ENCODE assay signal across 8 mouse cellular contexts in genomic region chr11:75677881-75678746, GRCm38 (mm10). TPM values are rescaled to one million over a fixed set of nuclear protein-coding genes. Genes with fewer than 3 reads are reported as not detected.
DNase-seq lines count a peak whose midpoint lies in the region; ATAC-seq and TF ChIP-seq lines count a peak whose summit lies in the region.

No protein-coding gene starts in this region.

- TF ChIP-seq CTCF in left cerebral cortex, adult 2 months (IDR thresholded peaks at IDR 0.05): no peak
- TF ChIP-seq CTCF in midbrain, postnatal 0 days (IDR thresholded peaks at IDR 0.05): no peak

- peak overlapping the region; percentile 82 for H3K4me2 ChIP-seq in hindbrain, embryonic 14.5 days (replicated peaks)
- peak overlapping the region; percentile 60 for H3K4me2 ChIP-seq in midbrain, postnatal 0 days (ENCODE audit: low read depth, low read length, poor library complexity, severe bottlenecking)

- 91% methylated on average over 3 of the region's 3 CpGs for WGBS in hindbrain, embryonic 14.5 days
- 96% methylated on average over 3 of the region's 3 CpGs for WGBS in midbrain, postnatal 0 days

- peak overlapping the region; percentile 99 for H3K4me3 ChIP-seq in left cerebral cortex, adult 2 months
- peak overlapping the region; percentile 65 for H3K4me3 ChIP-seq in brown adipose tissue, adult 24 weeks (ENCODE audit: insufficient read depth, low read depth, low read length)
- peak overlapping the region; percentile 77 for H3K4me3 ChIP-seq in hindbrain, embryonic 14.5 days (replicated peaks; ENCODE audit: low read length)
- H3K4me3 ChIP-seq in midbrain, postnatal 0 days (ENCODE audit: low read depth, low read length): peak overlapping the region; percentile 98

- 0 out of 2 replicates have a peak, but pooled peaks cover 4% of the 10 kb centered on the region for H3K36me3 ChIP-seq in hindbrain, embryonic 14.5 days (replicated peaks; ENCODE audit: control insufficient read depth, insufficient read depth)
- H3K36me3 ChIP-seq in midbrain, postnatal 0 days (ENCODE audit: insufficient read depth, low read length): peaks cover 3% of the 10 kb centered on the region; the same call in 1 of the 2 replicates

- peaks cover 6% of the 10 kb centered on the region; the same call in 1 of the 2 replicates for H3K4me1 ChIP-seq in brown adipose tissue, adult 24 weeks (ENCODE audit: control insufficient read depth, insufficient read depth, insufficient read length, low read length)
- H3K4me1 ChIP-seq in hindbrain, embryonic 14.5 days (replicated peaks; ENCODE audit: control insufficient read depth, insufficient read depth, low read length): peaks cover 17% of the 10 kb centered on the region
- H3K4me1 ChIP-seq in midbrain, postnatal 0 days (ENCODE audit: insufficient read depth, low read length): peaks cover 10% of the 10 kb centered on the region

- ATAC-seq in hindbrain, embryonic 14.5 days (ENCODE audit: low FRiP score): no peak
- no peak for ATAC-seq in midbrain, postnatal 0 days (ENCODE audit: low FRiP score)

- H3K9me3 ChIP-seq in hindbrain, embryonic 14.5 days (ENCODE audit: control insufficient read depth, low read length): no peaks in the 10 kb centered on the region
- H3K9me3 ChIP-seq in midbrain, postnatal 0 days (ENCODE audit: low read length): no peaks in the 10 kb centered on the region

- no peak for DNase-seq in left cerebral cortex, adult 2 months (ENCODE audit: extremely low spot score in 1 of 2, low spot score in 2 of 2)
- DNase-seq in left cerebral cortex, postnatal 36 days (ENCODE audit: low spot score in 2 of 2): no peak
- no peak for DNase-seq in hindbrain, embryonic 14.5 days (ENCODE audit: low spot score)
- no peak for DNase-seq in midbrain, postnatal 0 days (ENCODE audit: low spot score)
- no peak for DNase-seq in left cerebral cortex, postnatal 25 days (ENCODE audit: low spot score in 2 of 2)
- no peak for DNase-seq in left cerebral cortex, postnatal 10 days (ENCODE audit: extremely low spot score in 1 of 2, low spot score in 2 of 2)
- DNase-seq in layer of hippocampus, adult 9-11 months: no peak

- intact Hi-C loops in left cerebral cortex, adult 2 months (cut with DNase I): loop anchor here (2.0 kb wide), 3 partner anchors 23 to 55 kb away; partner anchors contain the start of genes Inpp5k and Ywhae
- intact Hi-C loops in left cerebral cortex, postnatal 36 days (cut with DNase I): loop anchor here (5.0 kb wide), 1 partner anchor 46 kb away; the partner anchor contains the start of gene Inpp5k
- intact Hi-C loops in left cerebral cortex, postnatal 25 days (cut with DNase I): loop anchor here (2.0 kb wide), 1 partner anchor 55 kb away; the partner anchor contains the start of gene Ywhae
- intact Hi-C loops in left cerebral cortex, postnatal 10 days (cut with DNase I): no loop called here

- peak overlapping the region; percentile 78; the same call in 1 of the 2 replicates for H3K27ac ChIP-seq in left cerebral cortex, adult 2 months
- 0 out of 2 replicates have a peak overlapping the region, but pooled peaks have one; percentile 23 for H3K27ac ChIP-seq in brown adipose tissue, adult 24 weeks (replicated peaks; ENCODE audit: low read depth, low read length)
- H3K27ac ChIP-seq in hindbrain, embryonic 14.5 days: peak overlapping the region; percentile 87
- peak overlapping the region; percentile 95; the same call in 1 of the 2 replicates for H3K27ac ChIP-seq in midbrain, postnatal 0 days (ENCODE audit: low read depth, low read length)

- H3K27me3 ChIP-seq in hindbrain, embryonic 14.5 days (ENCODE audit: control insufficient read depth, insufficient read depth, low read length): no peaks in the 10 kb centered on the region
- H3K27me3 ChIP-seq in midbrain, postnatal 0 days (ENCODE audit: insufficient read depth, low read length): no peaks in the 10 kb centered on the region

- H3K9ac ChIP-seq in hindbrain, embryonic 14.5 days: peak overlapping the region; percentile 43; the same call in 1 of the 2 replicates
- 0 out of 2 replicates have a peak overlapping the region, but pooled peaks have one; percentile 29 for H3K9ac ChIP-seq in midbrain, postnatal 0 days (replicated peaks; ENCODE audit: low read length, poor library complexity, severe bottlenecking)

RNA-seq across cellular contexts. Expression of gene Crk, which starts 0.9 kb away (rescaled TPM):
- total RNA-seq in left cerebral cortex, adult 2 months (2021): 100 to 1,000 TPM; 126 to 133 TPM
- total RNA-seq in left cerebral cortex, postnatal 36 days (2021): 100 to 1,000 TPM; 130 to 133 TPM
- 56.9 and 64.4 TPM in 2 replicates for polyA plus RNA-seq in brown adipose tissue, adult 24 weeks (2012; ENCODE audit: insufficient read depth, insufficient read length, missing spikeins)
- polyA plus RNA-seq in hindbrain, embryonic 14.5 days (2014; fragmentation: Nextera tagmentation; extraction: Ambion mirVana): 102 and 115 TPM in 2 replicates
- total RNA-seq in midbrain, postnatal 0 days (2014; rRNA removed): 79.5 and 90.1 TPM in 2 replicates
- polyA plus RNA-seq in midbrain, postnatal 0 days (2015; fragmentation: Nextera tagmentation; extraction: Ambion mirVana): 71.6 and 75.0 TPM in 2 replicates
- total RNA-seq in left cerebral cortex, postnatal 25 days (2021): 100 to 1,000 TPM; 125 to 137 TPM
- total RNA-seq in left cerebral cortex, postnatal 10 days (2021): 100 to 1,000 TPM; 123 to 129 TPM

RNA-seq across cellular contexts. Expression of gene Myo1c, which starts 27.8 kb away (rescaled TPM):
- total RNA-seq in left cerebral cortex, adult 2 months (2021): 10 to 100 TPM; 25.2 to 26.6 TPM
- 10 to 100 TPM; 18.0 to 20.7 TPM for total RNA-seq in left cerebral cortex, postnatal 36 days (2021)
- 65.7 and 72.5 TPM in 2 replicates for polyA plus RNA-seq in brown adipose tissue, adult 24 weeks (2012; ENCODE audit: insufficient read depth, insufficient read length, missing spikeins)
- 8.7 and 10.4 TPM in 2 replicates for polyA plus RNA-seq in hindbrain, embryonic 14.5 days (2014; fragmentation: Nextera tagmentation; extraction: Ambion mirVana)
- total RNA-seq in midbrain, postnatal 0 days (2014; rRNA removed): 19.3 and 22.8 TPM in 2 replicates
- polyA plus RNA-seq in midbrain, postnatal 0 days (2015; fragmentation: Nextera tagmentation; extraction: Ambion mirVana): 7.7 and 7.8 TPM in 2 replicates
- 10 to 100 TPM; 17.4 to 19.0 TPM for total RNA-seq in left cerebral cortex, postnatal 25 days (2021)
- 10 to 100 TPM; 27.3 to 30.8 TPM for total RNA-seq in left cerebral cortex, postnatal 10 days (2021)

RNA-seq across cellular contexts. Expression of gene Inpp5k, which starts 47.3 kb away (rescaled TPM):
- total RNA-seq in left cerebral cortex, adult 2 months (2021): 10 to 100 TPM; 41.0 to 42.7 TPM
- 10 to 100 TPM; 39.1 to 43.1 TPM for total RNA-seq in left cerebral cortex, postnatal 36 days (2021)
- 19.1 and 24.1 TPM in 2 replicates for polyA plus RNA-seq in brown adipose tissue, adult 24 weeks (2012; ENCODE audit: insufficient read depth, insufficient read length, missing spikeins)
- polyA plus RNA-seq in hindbrain, embryonic 14.5 days (2014; fragmentation: Nextera tagmentation; extraction: Ambion mirVana): 42.3 and 44.9 TPM in 2 replicates
- 50.0 and 50.2 TPM in 2 replicates for total RNA-seq in midbrain, postnatal 0 days (2014; rRNA removed)
- polyA plus RNA-seq in midbrain, postnatal 0 days (2015; fragmentation: Nextera tagmentation; extraction: Ambion mirVana): 43.7 and 49.9 TPM in 2 replicates
- total RNA-seq in left cerebral cortex, postnatal 25 days (2021): 10 to 100 TPM; 38.5 to 41.3 TPM
- 10 to 100 TPM; 44.2 to 50.3 TPM for total RNA-seq in left cerebral cortex, postnatal 10 days (2021)

RNA-seq across cellular contexts. Expression of gene Ywhae, which starts 54.6 kb away (rescaled TPM):
- total RNA-seq in left cerebral cortex, adult 2 months (2021): 100 to 1,000 TPM; 854 to 940 TPM
- 100 to 1,000 TPM; 954 to 971 TPM for total RNA-seq in left cerebral cortex, postnatal 36 days (2021)
- polyA plus RNA-seq in brown adipose tissue, adult 24 weeks (2012; ENCODE audit: insufficient read depth, insufficient read length, missing spikeins): 296 and 331 TPM in 2 replicates
- polyA plus RNA-seq in hindbrain, embryonic 14.5 days (2014; fragmentation: Nextera tagmentation; extraction: Ambion mirVana): 1,491 and 1,607 TPM in 2 replicates
- 341 and 436 TPM in 2 replicates for total RNA-seq in midbrain, postnatal 0 days (2014; rRNA removed)
- 1,643 and 1,657 TPM in 2 replicates for polyA plus RNA-seq in midbrain, postnatal 0 days (2015; fragmentation: Nextera tagmentation; extraction: Ambion mirVana)
- total RNA-seq in left cerebral cortex, postnatal 25 days (2021): 1,000 to 10,000 TPM in 1 of 2 experiments, 100 to 1,000 TPM in 1; 981 to 1,083 TPM
- total RNA-seq in left cerebral cortex, postnatal 10 days (2021): 1,000 to 10,000 TPM; 1,585 to 1,598 TPM

Comparison
In these comparisons a context has a peak if more than half of its experiments do, and no peak if none do; other contexts are left out.
1. H3K27ac ChIP-seq: peak in every context shown above with its lines; median percentile 95 in midbrain, postnatal 0 days; 87 in hindbrain, embryonic 14.5 days; 78 in left cerebral cortex, adult 2 months; 23 in brown adipose tissue, adult 24 weeks.